16 mouse cellular contexts compared by ENCODE assay signal in genomic region chr19:40363447-40363846, GRCm38 (mm10).
A peak's percentile ranks its signal among the peaks of the same experiment; 100 is the strongest.
DNase-seq lines count a peak whose midpoint lies in the region; ATAC-seq and TF ChIP-seq lines count a peak whose summit lies in the region.
"Had no signal": no experiment of that assay in that cellular context is flagged by ENCODE, and none has a peak within 500 bp of the region (broad histone marks: within the 10 kb centered on the region; RNA-seq: fewer than 3 reads in every experiment).

No protein-coding gene starts in this region.

- no peaks in the 10 kb centered on the region for H3K9me3 ChIP-seq in kidney, postnatal 0 days (replicated peaks; ENCODE audit: low read length)
- H3K9me3 ChIP-seq in hindbrain, embryonic 16.5 days (ENCODE audit: control insufficient read depth, low read length), result no peaks in the 10 kb centered on the region
- H3K9me3 ChIP-seq: forebrain, embryonic 10.5 days; limb, embryonic 15.5 days; midbrain, embryonic 15.5 days; stomach, embryonic 15.5 days had no signal

- WGBS in kidney, postnatal 0 days, result 95% methylated on average over 5 of the region's 5 CpGs
- WGBS in hindbrain, embryonic 16.5 days, result 92% methylated on average over 5 of the region's 5 CpGs

- ATAC-seq in kidney, postnatal 0 days (replicated peaks; ENCODE audit: low FRiP score, low read depth), result no peak
- no peak for ATAC-seq in hindbrain, embryonic 16.5 days
- ATAC-seq: midbrain, embryonic 15.5 days; Patski had no signal

- H3K36me3 ChIP-seq in kidney, postnatal 0 days (ENCODE audit: insufficient read depth, low read length), result peaks cover 17% of the 10 kb centered on the region; the same call in 1 of the 2 replicates
- no peaks in the 10 kb centered on the region for H3K36me3 ChIP-seq in testis, adult 2 months (ENCODE audit: control insufficient read depth, insufficient read depth, low read length)
- H3K36me3 ChIP-seq in hindbrain, embryonic 16.5 days (ENCODE audit: control insufficient read depth, insufficient read depth, low read length), result peaks cover 13% of the 10 kb centered on the region

- no peak overlapping the region for H3K4me2 ChIP-seq in kidney, postnatal 0 days (ENCODE audit: low read length)
- no peak overlapping the region for H3K4me2 ChIP-seq in hindbrain, embryonic 16.5 days (ENCODE audit: low read length)
- H3K4me2 ChIP-seq: limb, embryonic 15.5 days; midbrain, embryonic 15.5 days; stomach, embryonic 15.5 days had no signal

- H3K27me3 ChIP-seq in kidney, postnatal 0 days (ENCODE audit: insufficient read depth, low read length), result no peaks in the 10 kb centered on the region
- no peaks in the 10 kb centered on the region for H3K27me3 ChIP-seq in testis, adult 2 months (ENCODE audit: control insufficient read depth, insufficient read depth, low read length)
- H3K27me3 ChIP-seq in hindbrain, embryonic 16.5 days (replicated peaks; ENCODE audit: control insufficient read depth, insufficient read depth, low read length), result no peaks in the 10 kb centered on the region
- H3K27me3 ChIP-seq: limb, embryonic 15.5 days; midbrain, embryonic 15.5 days; Patski; stomach, embryonic 15.5 days had no signal

- H3K4me3 ChIP-seq in kidney, postnatal 0 days (replicated peaks; ENCODE audit: low read depth, low read length), result no peak overlapping the region
- no peak overlapping the region for H3K4me3 ChIP-seq in testis, adult 2 months (ENCODE audit: control insufficient read depth, low read depth, low read length)
- H3K4me3 ChIP-seq in hindbrain, embryonic 16.5 days (ENCODE audit: low read length), result no peak overlapping the region
- H3K4me3 ChIP-seq: forebrain, embryonic 10.5 days; limb, embryonic 15.5 days; midbrain, embryonic 15.5 days; stomach, embryonic 15.5 days had no signal

- 0 out of 2 replicates have a peak, but pooled peaks cover 7% of the 10 kb centered on the region for H3K4me1 ChIP-seq in kidney, postnatal 0 days (replicated peaks; ENCODE audit: insufficient read depth, low read length)
- H3K4me1 ChIP-seq in testis, adult 2 months (ENCODE audit: control insufficient read depth, insufficient read depth, low read length), result no peaks in the 10 kb centered on the region
- peaks cover 7% of the 10 kb centered on the region for H3K4me1 ChIP-seq in hindbrain, embryonic 16.5 days (ENCODE audit: control insufficient read depth, insufficient read depth, low read depth, low read length)

- H3K27ac ChIP-seq in kidney, postnatal 0 days, result no peak overlapping the region
- H3K27ac ChIP-seq in testis, adult 2 months (ENCODE audit: control insufficient read depth, insufficient read depth, low read depth, low read length), result no peak overlapping the region
- H3K27ac ChIP-seq in hindbrain, embryonic 16.5 days (ENCODE audit: low read depth, low read length), result no peak overlapping the region
- H3K27ac ChIP-seq: forebrain, embryonic 10.5 days; limb, embryonic 15.5 days; midbrain, embryonic 15.5 days; stomach, embryonic 15.5 days had no signal

- no peak for DNase-seq in kidney, postnatal 0 days (ENCODE audit: low spot score)
- no peak for DNase-seq in kidney, adult 11 months
- DNase-seq in testis, postnatal 10 days (ENCODE audit: low spot score), result no peak
- DNase-seq in NIH3T3 (ENCODE audit: low read depth), result peak; percentile 30
- no peak for DNase-seq in right cerebral cortex, postnatal 4 days
- DNase-seq: adrenal gland, adult 8-10 months; cerebellum, postnatal 25 days; kidney, adult 9 months; thymus, postnatal 36 days had no signal

- TF ChIP-seq POLR2A in testis, adult 2 months (IDR thresholded peaks at IDR 0.05; ENCODE audit: control insufficient read depth, low read depth, low read length), result no peak

- TF ChIP-seq CTCF in kidney, postnatal 0 days (IDR thresholded peaks at IDR 0.05; ENCODE audit: low read depth), result peak; percentile 44
- peak; percentile 76; the same call in 1 of the 2 replicates for TF ChIP-seq CTCF in testis, adult 2 months (IDR thresholded peaks at IDR 0.05; ENCODE audit: control insufficient read depth, insufficient read depth, insufficient replicate concordance, low read depth, low read length)

- H3K9ac ChIP-seq in kidney, postnatal 0 days (ENCODE audit: low read depth, low read length), result no peak overlapping the region
- H3K9ac ChIP-seq in hindbrain, embryonic 16.5 days (ENCODE audit: low read depth, low read length), result no peak overlapping the region
- H3K9ac ChIP-seq: limb, embryonic 15.5 days; midbrain, embryonic 15.5 days; stomach, embryonic 15.5 days had no signal
